Mouse (Mus musculus) olfactory bulb, adult 2 months (tissue): ENCODE measurements around the gene Ifitm6.

Experiments
- CTCF ChIP-seq: fragments of 200-500 bp; IDR thresholded peaks from 2 replicates; pipeline ENCODE4 v1.5.1; 2012; ENCODE audit warnings: low read depth, mild to moderate bottlenecking, low read length, moderate library complexity; ENCODE audit not compliant: insufficient read depth
- POLR2A ChIP-seq: fragments of 200-500 bp; IDR thresholded peaks from 2 replicates; pipeline ENCODE4 v1.6.1; 2012; ENCODE audit warnings: mild to moderate bottlenecking, low read depth, low read length, moderate library complexity; ENCODE audit not compliant: insufficient read depth

DNA sequence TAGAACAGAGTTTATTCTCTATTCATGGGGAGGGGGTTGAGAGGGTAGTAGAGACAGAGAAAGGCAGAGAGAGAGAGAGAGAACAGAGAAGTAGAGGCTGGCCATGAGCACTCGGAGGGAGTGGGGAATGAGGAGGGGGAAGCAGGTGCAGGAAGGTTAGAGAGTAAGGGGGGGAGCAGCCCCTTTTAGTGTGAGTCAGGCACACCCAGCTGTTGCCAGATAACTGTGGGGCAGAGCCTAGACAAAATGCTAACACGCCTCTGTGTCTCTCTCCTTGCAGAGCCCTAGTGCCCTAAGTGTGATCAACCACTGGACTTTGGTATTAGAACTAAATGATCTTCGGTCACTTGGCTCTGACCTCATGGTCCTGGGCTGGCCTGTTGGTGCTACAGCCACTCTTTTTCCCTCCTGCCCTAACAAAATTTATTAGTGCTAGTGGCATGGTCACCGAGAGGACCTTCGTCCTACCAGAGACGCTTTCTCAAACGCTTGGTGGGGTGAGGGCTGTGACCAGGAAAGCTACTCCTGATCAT, 6.4 kb downstream of the Ifitm6 start:
- TF ChIP-seq POLR2A = no peak
- TF ChIP-seq CTCF = no peak
